In genomic region chr12:115404657-115405056, GRCm38 (mm10) we compare ENCODE assay signal across 26 mouse cellular contexts.
"Had no signal": no experiment of that assay in that cellular context is flagged by ENCODE, and none has a peak within 500 bp of the region (broad histone marks: within the 10 kb centered on the region; RNA-seq: fewer than 3 reads in every experiment).

No protein-coding gene starts in this region.

- H3K4me1 ChIP-seq: heart, embryonic 10.5 days; heart, embryonic 12.5 days; hindbrain, embryonic 10.5 days; hindbrain, embryonic 12.5 days; kidney, embryonic 15.5 days; limb, embryonic 10.5 days; limb, embryonic 12.5 days had no signal

- H3K27ac ChIP-seq: gastrocnemius, adult 2 months; heart, adult 2 months; heart, embryonic 10.5 days; hindbrain, embryonic 10.5 days; hindbrain, embryonic 12.5 days; hindbrain, embryonic 14.5 days; hindbrain, postnatal 0 days; kidney, embryonic 15.5 days; kidney, postnatal 0 days; limb, embryonic 10.5 days; limb, embryonic 12.5 days had no signal

- H3K9me3 ChIP-seq: kidney, embryonic 15.5 days had no signal

- H3K36me3 ChIP-seq: heart, embryonic 10.5 days; heart, embryonic 12.5 days; hindbrain, embryonic 10.5 days; hindbrain, embryonic 12.5 days; kidney, embryonic 15.5 days; limb, embryonic 10.5 days; limb, embryonic 12.5 days had no signal

- DNase-seq: gastrocnemius, adult 2 months; gastrocnemius, postnatal 10 days; gastrocnemius, postnatal 25 days; heart, adult 11 months; heart, adult 2 months; heart, postnatal 10 days; heart, postnatal 4 days; kidney, adult 11 months; kidney, adult 2 months; kidney, adult 9 months; kidney, postnatal 14 days; kidney, postnatal 36 days; layer of hippocampus, adult 9-11 months; layer of hippocampus, postnatal 36 days; liver had no signal

- H3K27me3 ChIP-seq: heart, embryonic 12.5 days; hindbrain, embryonic 12.5 days; kidney, embryonic 15.5 days; limb, embryonic 12.5 days had no signal

- H3K4me2 ChIP-seq: heart, embryonic 12.5 days; hindbrain, embryonic 12.5 days; hindbrain, embryonic 14.5 days; kidney, embryonic 15.5 days; limb, embryonic 12.5 days had no signal

- H3K4me3 ChIP-seq: gastrocnemius, adult 2 months; heart, adult 2 months; heart, embryonic 10.5 days; heart, embryonic 12.5 days; hindbrain, embryonic 10.5 days; hindbrain, embryonic 12.5 days; kidney, embryonic 15.5 days; limb, embryonic 10.5 days; limb, embryonic 12.5 days had no signal

- H3K9ac ChIP-seq: heart, embryonic 12.5 days; hindbrain, embryonic 12.5 days; hindbrain, embryonic 14.5 days; kidney, embryonic 15.5 days; limb, embryonic 12.5 days had no signal

- ATAC-seq: hindbrain, postnatal 0 days; intestine, embryonic 16.5 days had no signal
